Comparison of ENCODE assay signal across 8 mouse cellular contexts in the genomic region with DNA sequence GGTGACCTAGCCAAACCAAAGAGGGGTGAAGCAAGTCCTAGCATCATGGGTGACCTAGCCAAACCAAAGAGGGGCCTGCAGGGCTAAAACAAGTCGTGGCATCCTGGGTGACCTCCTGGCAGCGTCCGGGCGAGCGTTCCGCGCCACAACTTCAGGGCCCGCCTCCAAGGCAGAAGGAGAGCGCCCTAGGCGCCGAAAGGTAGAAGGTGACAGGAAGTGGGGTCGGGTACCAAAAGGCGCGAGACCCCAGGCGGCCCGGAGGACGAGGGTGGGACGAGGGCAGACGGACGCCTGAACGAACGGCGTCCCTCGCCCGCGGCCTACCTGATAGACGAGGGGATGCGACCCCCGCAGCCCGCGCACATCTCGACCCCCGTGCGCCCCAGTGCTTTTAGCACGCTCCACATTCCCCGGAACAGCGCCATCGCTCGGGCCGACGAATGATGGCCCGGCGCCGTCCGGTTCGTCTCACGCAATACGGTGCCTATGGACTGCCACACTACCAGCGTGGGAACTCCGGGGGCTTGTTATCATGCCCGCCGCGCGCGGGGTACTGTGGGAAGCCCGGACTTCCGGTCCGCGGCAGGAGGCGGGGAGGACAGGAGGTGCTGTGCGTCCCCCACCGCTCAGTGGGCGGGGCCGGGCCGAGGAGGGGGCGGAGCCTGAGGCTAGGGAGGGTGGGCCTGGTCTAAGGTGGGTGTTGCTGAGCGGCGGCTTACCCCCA. TPM values are rescaled to one million over a fixed set of nuclear protein-coding genes. Genes with fewer than 3 reads are reported as not detected.
DNase-seq lines count a peak whose midpoint lies in the region; ATAC-seq and TF ChIP-seq lines count a peak whose summit lies in the region.

No protein-coding gene starts in this region.

- peak; percentile 42; the same call in 1 of the 2 replicates for TF ChIP-seq CTCF in kidney, postnatal 0 days (IDR thresholded peaks at IDR 0.05; ENCODE audit: low read depth)

- peak overlapping the region; percentile 99 for H3K4me3 ChIP-seq in heart, embryonic 12.5 days
- peak overlapping the region; percentile 82 for H3K4me3 ChIP-seq in kidney, postnatal 0 days (replicated peaks; ENCODE audit: low read depth, low read length)
- H3K4me3 ChIP-seq in liver, embryonic 11.5 days (ENCODE audit: low read depth, low read length): peak overlapping the region; percentile 94
- peak overlapping the region; percentile 90 for H3K4me3 ChIP-seq in stomach, embryonic 14.5 days (ENCODE audit: low read depth, low read length)

- H3K4me2 ChIP-seq in heart, embryonic 12.5 days: peak overlapping the region; percentile 71
- peak overlapping the region; percentile 73 for H3K4me2 ChIP-seq in kidney, postnatal 0 days (ENCODE audit: low read length)
- peak overlapping the region; percentile 75 for H3K4me2 ChIP-seq in liver, embryonic 11.5 days
- peak overlapping the region; percentile 68 for H3K4me2 ChIP-seq in stomach, embryonic 14.5 days (replicated peaks; ENCODE audit: low read depth, low read length)

- WGBS in heart, embryonic 12.5 days: under 1% methylated on average over 63 of the region's 68 CpGs
- under 1% methylated on average over 68 of the region's 68 CpGs for WGBS in kidney, postnatal 0 days
- WGBS in liver, embryonic 11.5 days: under 1% methylated on average over 68 of the region's 68 CpGs
- WGBS in stomach, embryonic 14.5 days: under 1% methylated on average over 58 of the region's 68 CpGs

- peaks cover 8% of the 10 kb centered on the region for H3K4me1 ChIP-seq in heart, embryonic 12.5 days (replicated peaks)
- peaks cover 4% of the 10 kb centered on the region; the same call in 1 of the 2 replicates for H3K4me1 ChIP-seq in kidney, postnatal 0 days (replicated peaks; ENCODE audit: insufficient read depth, low read length)
- peaks cover 6% of the 10 kb centered on the region for H3K4me1 ChIP-seq in liver, embryonic 11.5 days (replicated peaks; ENCODE audit: control insufficient read depth, insufficient read depth, low read length)
- peaks cover 4% of the 10 kb centered on the region; the same call in 1 of the 2 replicates for H3K4me1 ChIP-seq in stomach, embryonic 14.5 days (ENCODE audit: control insufficient read depth, insufficient read depth, low read length)

- ATAC-seq in erythroblast, adult 5-6 weeks (replicated peaks; ENCODE audit: low FRiP score, poor library complexity, severe bottlenecking): peak; percentile 98
- peak; percentile 100 for ATAC-seq in heart, embryonic 12.5 days (ENCODE audit: insufficient number of reproducible peaks, low FRiP score)
- peak; percentile 99 for ATAC-seq in kidney, postnatal 0 days (replicated peaks; ENCODE audit: low FRiP score, low read depth)
- ATAC-seq in liver, embryonic 11.5 days (replicated peaks; ENCODE audit: low FRiP score): peak; percentile 97
- peak; percentile 98 for ATAC-seq in stomach, embryonic 14.5 days (ENCODE audit: insufficient number of reproducible peaks, insufficient read depth, low FRiP score, low read depth)

- peaks cover 25% of the 10 kb centered on the region for H3K36me3 ChIP-seq in heart, embryonic 12.5 days
- H3K36me3 ChIP-seq in kidney, postnatal 0 days (ENCODE audit: insufficient read depth, low read length): peaks cover 7% of the 10 kb centered on the region
- H3K36me3 ChIP-seq in liver, embryonic 11.5 days (ENCODE audit: control insufficient read depth, insufficient read depth, low read length): peaks cover 13% of the 10 kb centered on the region
- peaks cover 23% of the 10 kb centered on the region; the same call in 1 of the 2 replicates for H3K36me3 ChIP-seq in stomach, embryonic 14.5 days (ENCODE audit: control insufficient read depth, insufficient read depth, low read length)

- H3K9me3 ChIP-seq in heart, embryonic 12.5 days (replicated peaks): no peaks in the 10 kb centered on the region
- H3K9me3 ChIP-seq in kidney, postnatal 0 days (replicated peaks; ENCODE audit: low read length): no peaks in the 10 kb centered on the region
- no peaks in the 10 kb centered on the region for H3K9me3 ChIP-seq in liver, embryonic 11.5 days (ENCODE audit: control insufficient read depth, low read length)
- no peaks in the 10 kb centered on the region for H3K9me3 ChIP-seq in stomach, embryonic 14.5 days (ENCODE audit: control insufficient read depth, low read depth, low read length)

- peak; percentile 98 for DNase-seq in B cell, adult 2 months
- DNase-seq in brain, adult 2 months (ENCODE audit: low read depth, low spot score): peak; percentile 97
- DNase-seq in kidney, postnatal 0 days (ENCODE audit: low spot score): peak; percentile 95
- DNase-seq in liver, embryonic 11.5 days (ENCODE audit: low spot score): peak; percentile 99
- DNase-seq in naive thymus-derived CD4-positive, alpha-beta T cell, adult 2 months (ENCODE audit: low read depth): peak; percentile 95

- peaks cover 14% of the 10 kb centered on the region; the same call in 1 of the 2 replicates for H3K27me3 ChIP-seq in heart, embryonic 12.5 days (replicated peaks)
- no peaks in the 10 kb centered on the region for H3K27me3 ChIP-seq in kidney, postnatal 0 days (ENCODE audit: insufficient read depth, low read length)
- H3K27me3 ChIP-seq in liver, embryonic 11.5 days (replicated peaks; ENCODE audit: control insufficient read depth, insufficient read depth, low read length): no peaks in the 10 kb centered on the region; the same call in 1 of the 2 replicates
- H3K27me3 ChIP-seq in stomach, embryonic 14.5 days (ENCODE audit: control insufficient read depth, insufficient read depth, low read length): no peaks in the 10 kb centered on the region

- peak overlapping the region; percentile 89 for H3K27ac ChIP-seq in heart, embryonic 12.5 days (ENCODE audit: poor library complexity, severe bottlenecking)
- H3K27ac ChIP-seq in kidney, postnatal 0 days: peak overlapping the region; percentile 84
- peak overlapping the region; percentile 81 for H3K27ac ChIP-seq in liver, embryonic 11.5 days (ENCODE audit: low read depth, low read length)
- H3K27ac ChIP-seq in stomach, embryonic 14.5 days (ENCODE audit: low read length): peak overlapping the region; percentile 69

- peak overlapping the region; percentile 97 for H3K9ac ChIP-seq in heart, embryonic 12.5 days
- peak overlapping the region; percentile 89 for H3K9ac ChIP-seq in kidney, postnatal 0 days (ENCODE audit: low read depth, low read length)
- H3K9ac ChIP-seq in liver, embryonic 11.5 days (ENCODE audit: low read depth, low read length): peak overlapping the region; percentile 92
- H3K9ac ChIP-seq in stomach, embryonic 14.5 days (replicated peaks; ENCODE audit: low read depth, low read length): peak overlapping the region; percentile 89

RNA-seq across cellular contexts. Expression of a gene that starts 0.4 kb away (rescaled TPM):
- total RNA-seq in erythroblast, adult 5-6 weeks (2015; ENCODE audit: low replicate concordance): 4.0 and 8.4 TPM in 2 replicates
- 17.6 and 46.9 TPM in 2 replicates for total RNA-seq in erythroblast, adult 5-6 weeks (2017; ENCODE audit: low replicate concordance)
- polyA plus RNA-seq in heart, embryonic 12.5 days (2016; fragmentation: Nextera tagmentation; extraction: Ambion mirVana): 60.0 and 63.7 TPM in 2 replicates
- polyA plus RNA-seq in kidney, postnatal 0 days (2015; fragmentation: Nextera tagmentation; extraction: Ambion mirVana): 75.2 and 77.9 TPM in 2 replicates
- polyA plus RNA-seq in liver, embryonic 11.5 days (2014; fragmentation: Nextera tagmentation; extraction: Ambion mirVana): 104 and 105 TPM in 2 replicates
- 74.6 and 76.3 TPM in 2 replicates for polyA plus RNA-seq in stomach, embryonic 14.5 days (2014; fragmentation: Nextera tagmentation; extraction: Ambion mirVana)

RNA-seq across cellular contexts. Expression of a gene that starts 47.4 kb away (rescaled TPM):
- total RNA-seq in erythroblast, adult 5-6 weeks (2015; ENCODE audit: low replicate concordance): 9.0 and 21.1 TPM in 2 replicates
- total RNA-seq in erythroblast, adult 5-6 weeks (2017; ENCODE audit: low replicate concordance): 2.6 and 6.4 TPM in 2 replicates
- polyA plus RNA-seq in heart, embryonic 12.5 days (2016; fragmentation: Nextera tagmentation; extraction: Ambion mirVana): 66.2 and 68.1 TPM in 2 replicates
- 56.4 and 58.0 TPM in 2 replicates for polyA plus RNA-seq in kidney, postnatal 0 days (2015; fragmentation: Nextera tagmentation; extraction: Ambion mirVana)
- 34.7 and 41.6 TPM in 2 replicates for polyA plus RNA-seq in liver, embryonic 11.5 days (2014; fragmentation: Nextera tagmentation; extraction: Ambion mirVana)
- polyA plus RNA-seq in stomach, embryonic 14.5 days (2014; fragmentation: Nextera tagmentation; extraction: Ambion mirVana): 72.0 and 76.0 TPM in 2 replicates

Comparison
In these comparisons a context has a peak if more than half of its experiments do, and no peak if none do; other contexts are left out.
1. Peak in every context shown above with its lines: DNase-seq, ATAC-seq, H3K4me3 ChIP-seq and H3K27ac ChIP-seq.